Mouse (Mus musculus) myocyte (in vitro differentiated cells): ENCODE data around the gene 1700037C18Rik.
A peak's percentile ranks its signal among the peaks of the same experiment; 100 is the strongest.

ENCODE experiments used
- E2F4 ChIP-seq: IDR thresholded peaks from one replicate; pipeline ENCODE4 v1.6.1; 2011; ENCODE audit warnings: mild to moderate bottlenecking, control low read depth, moderate library complexity; ENCODE audit not compliant: insufficient read depth
- MAX ChIP-seq: IDR thresholded peaks from one replicate; pipeline ENCODE4 v1.6.1; 2011; ENCODE audit warnings: low read depth, mild to moderate bottlenecking, control low read depth
- MYOD1 ChIP-seq, 3 experiments: IDR thresholded peaks; one replicate each; pipeline ENCODE4 v1.6.1; 2011; ENCODE audit warnings: control low read depth in 2 of 3, low read depth in 2 of 3, mild to moderate bottlenecking in 2 of 3, moderate library complexity in 1 of 3; ENCODE audit not compliant: insufficient read length in 2 of 3, control insufficient read depth in 1 of 3
- POLR2A ChIP-seq: IDR thresholded peaks from one replicate; pipeline ENCODE4 v1.6.1; 2011; ENCODE audit warnings: low read depth, mild to moderate bottlenecking, control low read depth, moderate library complexity; ENCODE audit not compliant: insufficient read length
- USF1 ChIP-seq: IDR thresholded peaks from one replicate; pipeline ENCODE4 v1.6.1; 2011; ENCODE audit warnings: low read depth, mild to moderate bottlenecking, control low read depth, moderate library complexity

DNA sequence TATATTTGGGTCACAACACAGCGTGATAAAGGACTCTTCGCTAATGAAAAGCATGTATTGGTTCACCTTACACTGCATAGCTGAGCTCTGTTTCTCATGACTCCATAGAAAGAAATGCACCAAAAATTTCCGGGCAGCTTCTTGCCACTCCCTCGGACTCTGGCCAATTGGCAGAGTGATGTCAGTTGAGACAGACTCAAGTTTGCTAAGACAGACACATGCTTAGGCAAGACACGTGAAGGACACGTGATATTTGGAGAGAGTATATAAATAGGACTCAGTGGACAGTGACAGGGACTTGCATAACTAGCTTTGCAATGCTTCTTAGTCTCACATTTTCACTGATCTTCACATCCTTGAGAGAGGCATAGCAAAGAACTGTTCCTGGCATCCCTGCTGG, 47.9 kb upstream of the 1700037C18Rik start:
- TF ChIP-seq POLR2A (no peak), MAX (peak; percentile 65), MYOD1 (IDR thresholded peaks at IDR 0.05; ENCODE audit: control insufficient read depth in 1 of 3, insufficient read length in 2 of 3, low read depth in 2 of 3) (no peak), USF1 (peak; percentile 93), E2F4 (no peak)
